Mouse (Mus musculus) kidney, postnatal 25 days (tissue): ENCODE measurements around the gene Kazn.
A peak's percentile ranks its signal among the peaks of the same experiment; 100 is the strongest.

Source experiments
- DNase-seq, 2 experiments: peaks; one replicate each; pipeline ENCODE4 v3.0.0; 2021; ENCODE audit warnings: mixed read lengths in 2 of 2

Kazn gene

GRCm38 (mm10) chr4:142240874-142241273 lies 1.7 kb upstream of the Kazn start:
- no peak for DNase-seq

- DNase-seq = peak; percentile 68 to 87
Measured at GRCm38 (mm10) chr4:142238486-142239239, 538 bp downstream of the Kazn start.

GRCm38 (mm10) chr4:142238041-142238440 lies 1.2 kb downstream of the Kazn start:
- peak; percentile 71 to 79 for DNase-seq

GRCm38 (mm10) chr4:142236681-142237080 lies 2.5 kb downstream of the Kazn start:
- DNase-seq = no peak

- DNase-seq = peak in 1 of 2 experiments; percentile 35
Measured at GRCm38 (mm10) chr4:142235426-142235825, 3.8 kb downstream of the Kazn start.

- DNase-seq = peak in 1 of 2 experiments; percentile 71
Measured at GRCm38 (mm10) chr4:142234828-142235227, 4.4 kb downstream of the Kazn start.

- DNase-seq = peak; percentile 50 to 62
Measured at GRCm38 (mm10) chr4:142228821-142229575, 10.2 kb downstream of the Kazn start.

GRCm38 (mm10) chr4:142223898-142224645 lies 15.1 kb downstream of the Kazn start:
- DNase-seq = peak; percentile 52 to 78

GRCm38 (mm10) chr4:142222385-142222784 lies 16.8 kb downstream of the Kazn start:
- DNase-seq = no peak

GRCm38 (mm10) chr4:142221757-142222072 lies 17.5 kb downstream of the Kazn start:
- no peak for DNase-seq

GRCm38 (mm10) chr4:142221025-142221756 lies 18.0 kb downstream of the Kazn start:
- DNase-seq = peak; percentile 75 to 79

GRCm38 (mm10) chr4:142218997-142219396 lies 20.2 kb downstream of the Kazn start:
- DNase-seq = no peak

GRCm38 (mm10) chr4:142217048-142217447 lies 22.2 kb downstream of the Kazn start:
- DNase-seq = peak in 1 of 2 experiments; percentile 58

- DNase-seq = peak; percentile 55 to 74
Measured at GRCm38 (mm10) chr4:142215760-142216159, 23.4 kb downstream of the Kazn start.

- DNase-seq = peak in 1 of 2 experiments; percentile 66
Measured at GRCm38 (mm10) chr4:142214532-142214931, 24.7 kb downstream of the Kazn start.

- peak; percentile 82 to 93 for DNase-seq
Measured at GRCm38 (mm10) chr4:142212425-142212824, 26.8 kb downstream of the Kazn start.

GRCm38 (mm10) chr4:142209884-142210283 lies 29.3 kb downstream of the Kazn start:
- peak; percentile 49 to 83 for DNase-seq

GRCm38 (mm10) chr4:142209476-142209875 lies 29.7 kb downstream of the Kazn start:
- DNase-seq = no peak

GRCm38 (mm10) chr4:142205693-142206092 lies 33.5 kb downstream of the Kazn start:
- DNase-seq = no peak

GRCm38 (mm10) chr4:142196626-142197025 lies 42.6 kb downstream of the Kazn start:
- DNase-seq = peak; percentile 80 to 93

- peak; percentile 84 to 95 for DNase-seq
Measured at GRCm38 (mm10) chr4:142193780-142194179, 45.4 kb downstream of the Kazn start.

- DNase-seq = peak; percentile 88 to 93
Measured at GRCm38 (mm10) chr4:142193151-142193578, 46.0 kb downstream of the Kazn start.

- no peak for DNase-seq
Measured at GRCm38 (mm10) chr4:142189960-142190359, 49.2 kb downstream of the Kazn start.
